Mouse (Mus musculus) small intestine, adult 2 months (tissue): ENCODE data around the gene Scaf11.

Experiments used
- CTCF ChIP-seq: fragments of 200-500 bp; IDR thresholded peaks from 2 replicates; pipeline ENCODE4 v1.5.1; 2012; ENCODE audit warnings: low read depth, mild to moderate bottlenecking, control low read depth, inconsistent platforms, low read length, moderate library complexity, mixed read lengths; ENCODE audit not compliant: insufficient replicate concordance, insufficient read length; ENCODE audit errors: extremely low read depth
- POLR2A ChIP-seq: fragments of 200-500 bp; IDR thresholded peaks from 2 replicates; pipeline ENCODE4 v1.6.1; 2012; ENCODE audit warnings: low read depth, mild to moderate bottlenecking, control low read depth, inconsistent platforms, low read length, moderate library complexity

DNA sequence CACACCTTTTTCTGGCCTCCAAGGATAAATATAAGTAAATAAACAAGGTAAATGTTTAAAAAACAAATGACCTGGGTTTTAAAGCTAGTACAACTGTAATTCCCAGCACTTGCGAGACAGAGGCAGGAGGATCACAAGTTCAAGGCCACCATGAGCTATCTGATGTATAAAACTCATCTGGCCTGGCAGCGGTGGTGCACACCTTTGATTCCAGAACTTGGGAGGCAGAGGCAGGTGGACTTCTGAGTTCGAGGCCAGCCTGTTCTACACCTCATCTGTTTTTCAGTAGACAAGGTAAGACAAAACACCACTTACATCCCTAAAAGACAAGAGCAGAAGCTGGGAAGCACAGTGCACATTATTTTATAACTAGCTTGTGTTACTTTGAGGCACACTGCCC is 2.4 kb downstream of the Scaf11 start:
- no peak for TF ChIP-seq CTCF
- no peak for TF ChIP-seq POLR2A
